Mouse (Mus musculus) adrenal gland, adult (tissue): ENCODE measurements around the gene Mia2.
"Not testable (repeated sequence)": the region's sequence is repeated elsewhere in the genome, so short reads cannot be mapped to it uniquely, and the experiment has no call there.

Experiments used
- DNase-seq, 2 experiments: peaks; one replicate each; pipeline ENCODE4 v3.0.0; 2022 to 2023; ENCODE audit warnings: low spot score in 1 of 2; ENCODE audit not compliant: inconsistent age in 2 of 2

Gene Mia2

DNA sequence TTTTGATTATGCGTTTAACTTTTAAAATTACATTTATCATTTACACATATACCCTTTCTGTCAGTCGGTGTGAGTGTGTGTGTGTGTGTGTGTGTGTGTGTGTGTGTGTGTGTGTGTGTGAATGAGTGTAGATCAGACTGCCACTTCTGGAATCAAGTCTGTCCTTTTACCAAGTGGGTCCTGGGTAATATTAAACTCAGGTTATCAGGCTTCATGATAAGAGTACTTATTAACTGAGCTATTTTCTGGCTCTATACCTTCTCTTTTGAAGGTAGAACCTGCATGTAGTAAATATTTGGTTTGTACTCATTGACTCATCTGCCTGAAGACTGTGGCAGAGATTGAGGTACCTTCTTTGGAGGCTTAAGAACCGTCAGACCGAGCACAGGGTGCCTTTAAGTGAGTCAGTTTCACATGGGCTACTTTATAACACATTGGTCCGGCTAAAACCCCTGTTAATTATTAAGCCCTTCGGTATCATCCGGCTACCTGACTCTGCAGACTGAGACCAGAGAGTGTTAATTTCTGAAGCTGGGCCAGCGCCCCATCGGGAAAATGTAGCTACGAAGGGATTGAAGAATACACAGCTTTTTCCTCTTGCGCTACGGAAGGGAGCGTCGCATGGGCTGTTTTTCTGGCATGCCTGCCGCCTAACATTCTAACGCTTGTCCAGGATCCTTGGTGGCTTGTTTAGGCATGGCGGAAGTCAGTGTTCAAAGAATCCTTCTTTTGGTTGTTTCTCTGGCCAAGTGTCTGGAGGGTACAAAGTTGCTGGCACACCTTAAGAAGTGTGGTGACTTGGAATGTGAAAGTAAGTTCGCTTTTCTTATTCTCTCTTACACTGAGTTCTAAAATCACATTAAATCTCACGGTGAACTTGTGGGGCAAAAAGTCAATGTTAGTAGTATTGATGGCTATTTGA lies at the start of gene Mia2:
TSS of gene Mia2 (plus strand) at position 696 of the 922 bp plus-strand sequence.
- DNase-seq = no peak

DNA sequence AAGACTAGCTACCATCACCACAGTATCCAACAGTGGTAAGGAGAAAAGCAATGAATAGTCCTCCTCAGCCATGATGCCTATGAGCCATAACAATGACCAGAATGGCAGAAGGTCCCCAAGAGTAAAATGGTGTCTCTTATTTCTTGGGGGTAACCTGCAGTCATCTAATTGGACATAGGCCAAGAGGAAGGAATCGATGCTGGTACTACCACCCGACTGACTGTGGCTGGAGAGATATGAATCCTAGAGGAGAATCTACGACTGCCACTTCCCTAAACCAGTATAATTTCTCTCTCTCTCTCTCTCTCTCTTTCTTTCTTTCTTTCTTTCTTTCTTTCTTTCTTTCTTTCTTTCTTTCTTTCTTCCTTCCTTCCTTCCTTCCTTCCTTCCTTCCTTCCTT lies 43.1 kb upstream of the Mia2 start:
- no peak for DNase-seq

DNA sequence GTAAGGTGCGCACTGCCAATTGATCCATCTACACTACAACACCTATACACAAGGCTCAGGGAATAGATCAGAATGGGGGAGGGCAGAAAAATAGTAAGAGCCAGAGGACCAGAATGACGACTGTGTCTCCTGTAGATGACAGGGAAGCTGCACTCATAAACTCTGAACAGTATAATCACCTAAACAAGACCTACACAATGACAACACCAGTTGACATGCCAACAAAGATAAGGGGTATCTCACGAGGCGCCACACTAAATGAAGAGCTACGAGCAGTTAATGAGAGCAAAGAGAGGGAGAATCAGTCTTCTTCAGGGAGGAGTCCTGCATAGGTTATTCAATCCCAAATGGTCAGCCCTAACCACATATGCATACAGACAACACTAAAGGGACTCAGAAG lies 42.4 kb upstream of the Mia2 start:
- no peak for DNase-seq

- no peak for DNase-seq
These were observed 41.6 kb upstream of the Mia2 start for GRCm38 (mm10) chr12:59053976-59054375.

DNA sequence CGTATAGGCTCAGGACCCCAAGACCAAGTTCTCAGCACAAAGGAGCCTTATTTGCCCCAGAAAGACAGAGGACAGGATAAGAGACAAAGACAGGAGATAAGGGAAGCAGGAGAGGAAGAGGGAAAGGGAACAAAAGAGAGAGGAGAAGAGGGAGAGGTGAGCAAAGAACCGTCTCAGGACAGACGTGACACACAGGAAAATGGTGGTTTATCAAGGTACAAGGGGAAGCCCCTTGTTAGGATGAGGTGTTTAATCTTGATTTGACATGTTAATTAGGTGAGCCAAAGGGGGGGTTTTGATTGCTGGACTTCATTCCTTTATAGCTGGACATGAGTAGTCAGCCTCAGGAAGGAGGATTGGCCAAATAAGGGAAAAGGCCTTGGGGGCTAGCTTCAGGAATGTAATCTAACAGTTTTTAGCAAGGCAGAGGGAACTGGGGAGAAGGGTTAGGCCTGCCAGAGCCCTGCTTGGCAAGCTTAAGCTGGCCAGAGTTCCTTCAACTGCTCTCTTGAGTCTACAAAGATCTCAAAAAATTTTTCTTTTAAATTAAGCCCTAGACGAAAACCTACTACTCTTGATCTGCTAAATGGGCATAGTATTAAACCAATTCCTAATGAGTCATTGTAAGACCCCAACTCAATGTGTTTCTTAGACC lies 40.3 kb upstream of the Mia2 start:
- DNase-seq = peak in 1 of 2 experiments; percentile 37

GRCm38 (mm10) chr12:59056222-59056621 lies 39.4 kb upstream of the Mia2 start:
- DNase-seq = no peak

GRCm38 (mm10) chr12:59058242-59058641 lies 37.4 kb upstream of the Mia2 start:
- not testable (repeated sequence) for DNase-seq

DNA sequence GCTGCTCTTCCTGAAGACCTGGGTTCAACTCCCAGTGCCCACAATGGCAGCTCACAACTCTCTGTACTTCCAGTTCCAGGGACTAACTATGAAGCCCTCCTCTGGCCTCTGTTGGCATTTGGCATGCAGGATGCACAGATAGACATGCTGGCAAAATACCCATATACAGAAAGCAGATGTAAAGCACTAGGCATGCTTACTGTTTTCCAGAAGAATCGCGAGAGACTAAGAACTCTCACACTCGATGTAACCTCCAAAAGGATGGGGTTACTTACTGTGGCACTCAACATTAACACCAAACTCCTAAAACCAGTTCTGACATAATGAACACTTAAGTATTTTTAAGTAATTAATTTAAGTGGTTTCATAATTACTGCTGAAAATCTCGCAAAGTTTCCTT lies 35.3 kb upstream of the Mia2 start:
- peak in 1 of 2 experiments; percentile 28 for DNase-seq

DNA sequence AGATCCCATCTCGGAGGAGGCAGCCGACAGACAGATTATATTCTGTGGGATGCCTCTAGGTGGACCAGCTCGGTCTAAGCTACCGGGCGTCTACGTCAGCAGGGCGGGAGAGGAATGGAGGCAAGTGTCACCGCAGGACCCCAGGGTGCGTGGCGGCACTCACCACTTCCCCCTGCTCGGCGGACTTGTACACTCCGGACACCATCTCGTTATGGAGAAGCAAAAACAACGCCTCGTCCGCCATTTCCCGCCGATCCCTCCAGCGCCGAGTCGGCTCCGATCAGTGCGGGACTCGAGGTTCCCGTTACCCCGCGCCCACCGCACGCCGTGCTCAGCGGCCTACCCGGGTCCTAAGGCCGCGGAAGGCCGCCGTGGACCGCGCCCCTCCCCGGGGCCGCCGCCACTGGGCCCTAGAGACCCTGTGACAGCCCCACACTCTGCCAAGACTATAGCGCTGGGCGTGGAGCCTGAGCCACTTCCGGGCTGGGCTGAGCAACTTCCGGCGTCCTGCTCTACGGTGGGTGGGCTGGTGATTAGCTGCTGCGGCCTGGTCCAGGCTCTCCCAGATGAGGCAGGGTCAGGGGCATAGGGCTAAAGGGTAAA lies 34.5 kb upstream of the Mia2 start, which contains the start of gene Trappc6b:
TSS of gene Trappc6b (minus strand) at position 480 of the 603 bp plus-strand sequence.
- peak; percentile 80 to 92 for DNase-seq

DNA sequence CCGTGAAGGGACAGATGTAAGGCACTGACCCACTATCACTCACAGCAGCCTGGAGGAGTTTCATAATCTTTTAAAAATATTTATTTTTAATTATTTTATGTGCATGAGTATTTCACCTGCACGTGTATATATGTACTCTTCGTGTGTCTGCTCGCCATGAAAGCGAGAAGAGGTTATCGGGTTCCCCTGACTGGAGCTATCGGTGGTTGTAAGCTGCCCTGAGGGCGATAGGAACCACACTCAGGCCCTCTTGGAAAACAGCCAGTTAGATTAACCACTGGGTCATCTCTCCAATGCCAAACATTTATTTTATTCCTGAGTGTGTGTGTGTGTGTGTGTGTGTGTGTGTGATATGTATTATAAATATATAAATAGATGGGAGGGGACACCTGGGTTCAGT lies 30.8 kb upstream of the Mia2 start:
- no peak for DNase-seq

DNA sequence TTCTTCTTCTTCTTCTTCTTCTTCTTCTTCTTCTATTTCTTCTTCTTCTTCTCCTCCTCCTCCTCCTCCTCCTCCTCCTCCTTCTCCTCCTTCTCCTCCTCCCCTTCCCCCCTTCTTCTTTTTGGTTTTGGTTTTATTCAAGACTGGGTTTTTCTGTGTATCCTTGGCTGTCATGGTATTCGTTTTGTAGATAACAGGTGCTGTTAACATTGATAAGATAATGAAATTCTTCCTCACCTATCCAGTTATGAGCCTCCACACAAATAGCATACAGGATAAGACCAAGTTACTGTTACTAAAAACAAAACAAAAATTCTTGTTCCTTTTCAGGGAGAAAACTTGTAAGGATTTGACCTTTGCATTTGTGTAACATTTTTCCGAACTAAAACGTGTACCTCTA lies 29.8 kb upstream of the Mia2 start:
- DNase-seq = no peak

DNA sequence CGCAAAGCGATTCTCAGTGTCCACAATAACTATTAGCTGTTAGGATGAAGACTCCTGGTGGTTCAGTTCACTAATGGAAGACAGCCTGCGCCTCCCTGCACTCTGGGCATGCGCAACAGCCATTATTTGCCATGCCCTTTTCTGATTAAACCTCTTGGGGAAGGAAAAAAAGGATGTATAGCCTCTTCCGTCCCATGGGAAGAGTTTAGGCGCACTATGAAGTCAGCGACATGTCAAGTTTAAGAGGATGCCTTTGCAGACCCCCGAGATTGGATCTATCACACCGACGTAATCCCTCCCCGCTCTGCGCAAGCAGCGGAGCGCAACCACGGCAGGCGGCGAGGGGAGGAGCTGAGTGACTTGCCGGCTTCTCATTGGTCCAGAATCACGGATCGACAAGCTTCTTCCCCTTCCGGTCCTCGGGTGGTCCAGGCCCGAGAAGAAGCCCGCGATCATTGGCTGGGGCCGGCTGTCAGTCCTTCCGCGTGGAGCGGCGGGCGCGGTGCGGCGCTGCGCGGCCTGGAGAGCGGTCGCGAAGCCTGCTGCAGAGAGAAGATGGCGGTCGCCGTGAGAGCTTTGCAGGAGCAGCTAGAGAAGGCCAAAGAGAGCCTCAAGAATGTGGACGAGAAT lies 29.0 kb upstream of the Mia2 start, which contains the start of gene Pnn:
TSS of gene Pnn (plus strand) at position 437 of the 630 bp plus-strand sequence.
- DNase-seq = peak; percentile 98 to 99

DNA sequence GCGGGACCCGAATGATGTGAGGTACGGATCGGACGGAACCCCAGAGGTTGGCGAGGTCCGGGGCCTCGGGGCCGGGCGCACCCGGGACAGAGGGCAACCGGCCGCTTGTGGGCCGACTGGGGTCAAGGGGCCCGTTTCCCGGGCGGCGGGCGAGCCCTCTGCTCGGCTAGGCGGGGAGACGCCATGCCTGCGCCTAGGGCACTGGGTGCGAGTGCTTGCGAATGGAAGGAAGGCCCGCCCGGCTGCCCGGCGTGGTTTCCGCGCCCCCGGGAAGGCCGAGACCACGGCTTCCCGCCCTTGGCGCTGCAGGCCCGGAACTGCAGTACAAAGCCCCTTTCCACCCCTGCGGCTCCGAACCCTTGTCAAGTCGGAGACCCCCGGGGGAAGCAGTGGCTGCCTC lies 28.5 kb upstream of the Mia2 start:
- no peak for DNase-seq

DNA sequence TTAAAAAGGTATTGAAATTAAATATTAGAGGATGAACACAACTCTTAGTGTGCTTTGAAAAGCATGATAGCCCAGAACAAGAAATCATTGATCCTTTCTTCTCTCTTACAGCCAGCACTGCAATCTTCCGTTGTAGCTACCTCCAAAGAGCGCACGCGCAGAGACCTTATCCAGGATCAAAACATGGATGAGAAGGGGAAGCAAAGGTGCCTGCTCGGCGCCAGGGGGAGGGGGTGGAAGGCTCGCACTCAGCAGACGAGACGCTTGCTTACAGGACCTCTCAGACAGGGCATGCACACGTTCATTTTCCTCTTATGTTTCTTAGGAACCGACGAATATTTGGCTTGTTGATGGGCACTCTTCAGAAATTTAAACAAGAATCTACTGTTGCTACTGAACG lies 26.8 kb upstream of the Mia2 start:
- peak in 1 of 2 experiments; percentile 15 for DNase-seq

GRCm38 (mm10) chr12:59072286-59072685 lies 23.3 kb upstream of the Mia2 start:
- peak in 1 of 2 experiments; percentile 30 for DNase-seq

DNA sequence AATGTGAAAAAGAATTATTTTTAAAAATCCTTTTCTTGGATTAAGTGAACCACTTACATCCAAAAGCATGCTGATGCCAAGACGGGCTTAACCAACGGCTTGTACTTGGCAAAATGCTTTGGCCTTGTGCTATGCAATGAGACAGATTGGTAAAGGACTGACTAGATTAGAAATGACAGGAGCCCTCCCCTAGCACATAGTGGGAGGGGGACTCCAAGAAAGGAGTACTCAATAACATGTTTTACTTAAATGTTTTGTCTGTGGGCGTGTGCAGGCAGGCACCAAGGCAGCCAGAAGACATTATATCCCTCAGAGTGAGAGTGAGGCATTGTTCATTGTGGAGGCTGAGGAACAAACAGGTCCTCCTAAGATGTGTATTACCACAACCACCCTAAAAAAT lies 21.5 kb upstream of the Mia2 start:
- DNase-seq = peak in 1 of 2 experiments; percentile 16

DNA sequence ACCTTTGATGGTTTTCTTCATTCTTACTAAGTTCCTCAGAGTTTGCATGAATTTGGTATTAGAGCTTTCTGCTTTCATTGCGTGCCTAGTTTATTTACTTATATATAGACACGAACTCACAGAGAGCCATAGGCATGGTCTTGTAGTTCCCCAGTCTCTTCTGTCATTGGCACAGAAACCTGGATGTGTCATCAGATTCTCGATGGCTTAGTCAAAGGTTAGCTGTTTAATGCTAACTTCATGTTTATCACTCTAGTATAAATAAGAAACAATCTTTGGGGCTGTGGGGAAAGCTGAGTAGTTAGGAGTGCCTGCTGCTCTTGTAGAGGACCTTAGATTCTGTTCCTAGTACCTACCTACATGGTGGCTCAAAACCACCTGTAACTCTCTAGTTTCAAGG lies 18.6 kb upstream of the Mia2 start:
- peak in 1 of 2 experiments; percentile 54 for DNase-seq

- peak in 1 of 2 experiments; percentile 44 for DNase-seq
These were observed 17.7 kb upstream of the Mia2 start for GRCm38 (mm10) chr12:59077883-59078282.

DNA sequence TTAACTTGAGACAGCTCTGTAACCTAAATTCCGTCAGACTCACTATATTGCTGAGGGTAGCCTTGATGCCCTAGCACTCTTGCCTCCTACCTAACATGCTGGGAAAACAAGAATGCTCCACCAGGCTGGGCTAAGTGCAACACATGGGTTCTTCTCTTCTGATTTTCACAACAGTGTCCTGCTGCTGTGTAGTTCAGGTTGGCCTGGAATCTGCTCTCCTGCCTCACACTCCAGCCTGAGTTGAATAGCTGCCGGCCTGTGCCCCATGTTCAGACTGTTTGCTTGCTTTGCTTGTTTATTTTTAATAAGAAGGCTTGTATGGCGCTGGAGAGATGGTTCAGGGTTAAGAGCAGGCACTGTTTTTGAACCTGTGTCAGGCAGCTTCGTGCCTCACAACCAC lies 15.1 kb upstream of the Mia2 start:
- no peak for DNase-seq

GRCm38 (mm10) chr12:59084446-59084845 lies 11.2 kb upstream of the Mia2 start:
- no peak for DNase-seq

DNA sequence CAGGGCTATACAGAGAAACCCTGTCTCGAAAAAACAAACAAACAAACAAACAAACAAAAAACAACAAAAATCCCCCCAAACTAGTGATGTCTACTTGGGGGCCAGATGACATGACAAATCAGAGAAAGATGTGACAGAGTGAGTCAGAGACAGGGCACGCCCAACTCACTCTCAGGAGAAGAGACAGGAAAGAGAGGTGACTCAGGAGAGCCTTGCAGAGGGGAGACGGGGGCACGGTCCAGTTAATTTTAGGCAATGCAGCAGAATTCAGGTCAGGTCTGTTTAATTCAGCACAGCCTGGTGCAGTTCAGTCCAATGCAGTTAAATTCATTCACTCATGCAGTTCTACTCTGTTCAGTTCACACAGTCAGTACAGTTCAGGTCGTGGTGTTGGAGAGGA lies 9.4 kb upstream of the Mia2 start:
- no peak for DNase-seq
